Mouse (Mus musculus) CH12.LX (cell line): ENCODE measurements around the gene Scrn2. TPM values are rescaled to one million over a fixed set of nuclear protein-coding genes. Genes with fewer than 3 reads are reported as not detected.

ENCODE experiments used
- DNase-seq: peaks from one replicate; pipeline ENCODE4 v3.0.0-alpha.2; 2013; ENCODE audit errors: extremely low read depth
- H3K27ac ChIP-seq: 2 replicates; pipeline ENCODE4 v1.5.1; 2012; ENCODE audit warnings: low read depth, mild to moderate bottlenecking, control low read depth, moderate library complexity; ENCODE audit not compliant: insufficient read depth
- H3K27me3 ChIP-seq: replicated peaks from 2 replicates; pipeline ENCODE3; 2012; ENCODE audit warnings: inconsistent platforms
- H3K36me3 ChIP-seq, 2 experiments: replicated peaks in 1 of 2; 2 replicates each; pipeline versions ENCODE3 to v1.6.1; 2012; ENCODE audit warnings: inconsistent platforms in 1 of 2, low read length in 1 of 2, mild to moderate bottlenecking in 1 of 2, mixed read lengths in 1 of 2, moderate library complexity in 1 of 2; ENCODE audit not compliant: control insufficient read depth in 1 of 2, insufficient read depth in 1 of 2
- H3K4me1 ChIP-seq, 2 experiments: 2 replicates each; pipeline ENCODE4 v1.6.1; 2012; ENCODE audit warnings: inconsistent platforms in 1 of 2, moderate library complexity in 1 of 2; ENCODE audit not compliant: insufficient read depth in 2 of 2, control insufficient read depth in 1 of 2
- H3K4me2 ChIP-seq: 2 replicates; pipeline ENCODE4 v1.6.1; 2012; ENCODE audit warnings: low read depth, mild to moderate bottlenecking, control low read depth; ENCODE audit not compliant: poor library complexity, insufficient read depth, severe bottlenecking
- H3K4me3 ChIP-seq, 3 experiments: fragments of 150-350 bp in 1 of 3; sonication (generic) in 1 of 3; replicated peaks in 1 of 3; 2 replicates each; pipeline versions ENCODE3 to v1.5.1; 2011 to 2012; ENCODE audit warnings: low read depth in 2 of 3, low read length in 2 of 3, mild to moderate bottlenecking in 2 of 3, moderate library complexity in 2 of 3, control low read depth in 1 of 3, improper control_type of control experiment in 1 of 3, inconsistent platforms in 1 of 3, mixed read lengths in 1 of 3; ENCODE audit not compliant: poor library complexity in 1 of 3
- H3K79me2 ChIP-seq: replicated peaks from 2 replicates; pipeline ENCODE4 v1.6.1; 2012; ENCODE audit warnings: mild to moderate bottlenecking, moderate library complexity; ENCODE audit not compliant: control insufficient read depth, poor library complexity, insufficient read depth, severe bottlenecking; ENCODE audit errors: extremely low read depth
- H3K9ac ChIP-seq: 2 replicates; pipeline ENCODE4 v1.6.1; 2012; ENCODE audit warnings: low read depth, mild to moderate bottlenecking, control low read depth, moderate library complexity; ENCODE audit not compliant: insufficient read depth
- H3K9me3 ChIP-seq: replicated peaks from 2 replicates; pipeline ENCODE3; 2012; ENCODE audit warnings: low read length, inconsistent platforms, mixed read lengths
- BHLHE40 ChIP-seq: IDR thresholded peaks from 2 replicates; pipeline ENCODE4 v1.6.1; 2011; ENCODE audit warnings: mild to moderate bottlenecking, low read depth, low read length, improper control_type of control experiment
- E2F4 ChIP-seq: IDR thresholded peaks from 2 replicates; pipeline ENCODE4 v1.6.1; 2011; ENCODE audit warnings: low read depth, low read length, improper control_type of control experiment; ENCODE audit not compliant: insufficient replicate concordance
- ELF1 ChIP-seq: IDR thresholded peaks from 2 replicates; pipeline ENCODE4 v1.6.1; 2014; ENCODE audit warnings: low read depth, mild to moderate bottlenecking, inconsistent platforms, low read length, improper control_type of control experiment
- EP300 ChIP-seq: IDR thresholded peaks from 2 replicates; pipeline ENCODE4 v1.6.1; 2011; ENCODE audit warnings: low read length, improper control_type of control experiment
- HCFC1 ChIP-seq: IDR thresholded peaks from 2 replicates; pipeline ENCODE4 v1.6.1; 2012; ENCODE audit warnings: low read depth, mild to moderate bottlenecking, inconsistent platforms, low read length, improper control_type of control experiment
- IRF4 ChIP-seq: IDR thresholded peaks from 2 replicates; pipeline ENCODE4 v1.6.1; 2014; ENCODE audit warnings: low read depth, mild to moderate bottlenecking, inconsistent platforms, low read length, improper control_type of control experiment
- JUN ChIP-seq: IDR thresholded peaks from 2 replicates; pipeline ENCODE4 v1.6.1; 2011; ENCODE audit warnings: low read depth, mild to moderate bottlenecking, low read length, improper control_type of control experiment, moderate library complexity; ENCODE audit not compliant: insufficient read depth
- MAFK ChIP-seq: IDR thresholded peaks from 2 replicates; pipeline ENCODE4 v1.6.1; 2011; ENCODE audit warnings: low read length, improper control_type of control experiment; ENCODE audit not compliant: insufficient replicate concordance
- MAX ChIP-seq: IDR thresholded peaks from 2 replicates; pipeline ENCODE4 v1.6.1; 2011; ENCODE audit warnings: low read length, improper control_type of control experiment
- MEF2A ChIP-seq: IDR thresholded peaks from 2 replicates; pipeline ENCODE4 v1.6.1; 2014; ENCODE audit warnings: low read depth, mild to moderate bottlenecking, inconsistent platforms, low read length, improper control_type of control experiment, borderline replicate concordance
- MXI1 ChIP-seq: IDR thresholded peaks from 2 replicates; pipeline ENCODE4 v1.6.1; 2011; ENCODE audit warnings: mild to moderate bottlenecking, low read depth, low read length, improper control_type of control experiment
- PAX5 ChIP-seq: IDR thresholded peaks from 2 replicates; pipeline ENCODE4 v1.6.1; 2012; ENCODE audit warnings: low read length, inconsistent platforms, mixed read lengths
- POLR2A ChIP-seq: IDR thresholded peaks from 2 replicates; pipeline ENCODE4 v1.6.1; 2011; ENCODE audit warnings: low read depth, mild to moderate bottlenecking, improper control_type of control experiment, low read length
- SIN3A ChIP-seq: IDR thresholded peaks from 2 replicates; pipeline ENCODE4 v1.6.1; 2012; ENCODE audit warnings: low read length, improper control_type of control experiment, inconsistent platforms
- SMC3 ChIP-seq: IDR thresholded peaks from 2 replicates; pipeline ENCODE4 v1.6.1; 2011; ENCODE audit warnings: low read depth, low read length, improper control_type of control experiment
- TCF12 ChIP-seq: IDR thresholded peaks from 2 replicates; pipeline ENCODE4 v1.6.1; 2014; ENCODE audit warnings: low read depth, mild to moderate bottlenecking, inconsistent platforms, low read length, improper control_type of control experiment
- UBTF ChIP-seq: IDR thresholded peaks from 2 replicates; pipeline ENCODE4 v1.6.1; 2012; ENCODE audit warnings: low read depth, mild to moderate bottlenecking, inconsistent platforms, low read length, improper control_type of control experiment, moderate library complexity
- ZC3H11A ChIP-seq: IDR thresholded peaks from 2 replicates; pipeline ENCODE4 v1.6.1; 2012; ENCODE audit warnings: low read depth, mild to moderate bottlenecking, inconsistent platforms, low read length, improper control_type of control experiment
- dilution Hi-C: fragments of 300-500 bp; cut with MboI; formaldehyde crosslinking; loops from 2 replicates; pipeline ENCODE4 v1.14.3; 2020; ENCODE audit warnings: low sequenced_read_pairs; ENCODE audit not compliant: extremely low pct_unique_long_range_greater_than_20kb, extremely low pct_ligation_motif_present
- in situ Hi-C: fragments of 300-500 bp; cut with MboI; formaldehyde crosslinking; loops from 3 replicates; pipeline ENCODE4 v1.14.3; 2019; ENCODE audit warnings: low sequenced_read_pairs, low pct_ligation_motif_present, low pct_unique_long_range_greater_than_20kb, mixed read lengths
- polyA plus RNA-seq: library from polyadenylated mRNA; unstranded; fragments of >175 nt; gene quantifications from 2 replicates; pipeline ENCODE4 v1.2.1, GENCODE M21; 2012; ENCODE audit warnings: low read depth; ENCODE audit not compliant: insufficient read length
- total RNA-seq, 2 experiments: library from RNA; depleted of rRNA; stranded (reverse); fragments of 300-350 nt in 1 of 2; fragments of >200 nt in 1 of 2; gene quantifications; 2 replicates each; pipeline ENCODE4 v1.2.3; 2012 to 2014

Gene Scrn2
- total and polyA plus RNA-seq, 3 experiments = 34.5 to 55.8 (median 35.2) TPM

GRCm38 (mm10) chr11:97065538-97066295 lies 36.0 kb downstream of the Scrn2 start:
- no peak overlapping the region for H3K4me2 ChIP-seq
- dilution Hi-C loops = no loop called here
- no peaks in the 10 kb centered on the region for H3K27me3 ChIP-seq
- H3K36me3 ChIP-seq = peaks cover 47 to 92% of the 10 kb centered on the region in 2 experiments
- TF ChIP-seq MEF2A (no peak), SMC3 (no peak), EP300 (no peak), TCF12 (no peak), MAX (no peak), POLR2A (no peak)
- in situ Hi-C loops = loop anchor here (5.0 kb wide), 1 partner anchor 97 kb away; no protein-coding TSS in a partner anchor
- no peak for DNase-seq
- H3K4me3 ChIP-seq = no peak overlapping the region
- no peak overlapping the region for H3K27ac ChIP-seq
- H3K9ac ChIP-seq = no peak overlapping the region
- no peaks in the 10 kb centered on the region for H3K79me2 ChIP-seq
- H3K4me1 ChIP-seq = no peaks in the 10 kb centered on the region
- H3K9me3 ChIP-seq = no peaks in the 10 kb centered on the region

- Histone ChIP-seq H3K4me3 (no peak overlapping the region), H3K4me1 (no peaks in the 10 kb centered on the region), H3K9me3 (no peaks in the 10 kb centered on the region), H3K27me3 (no peaks in the 10 kb centered on the region), H3K36me3 (peaks cover 38 to 86% of the 10 kb centered on the region in 2 experiments)
- dilution Hi-C loops (no loop called here), in situ Hi-C loops (loop anchor here (5.0 kb wide), 1 partner anchor 95 kb away; no protein-coding TSS in a partner anchor)
- no peak for DNase-seq
- TF ChIP-seq E2F4 (no peak), UBTF (no peak), ZC3H11A (no peak), ELF1 (no peak), HCFC1 (no peak), BHLHE40 (no peak), IRF4 (no peak), MAFK (no peak), JUN (no peak), MXI1 (no peak), MAX (no peak), SMC3 (no peak), SIN3A (no peak), MEF2A (no peak), PAX5 (no peak)
- TF ChIP-seq, all 38 proteins: peak for 0
- no peaks in the 10 kb centered on the region for H3K79me2 ChIP-seq
- no peak overlapping the region for H3K9ac ChIP-seq
- no peak overlapping the region for H3K4me2 ChIP-seq
- no peak overlapping the region for H3K27ac ChIP-seq
These were observed 37.1 kb downstream of the Scrn2 start for GRCm38 (mm10) chr11:97066656-97067360.
